18 mouse cellular contexts compared by ENCODE assay signal in the genomic region with DNA sequence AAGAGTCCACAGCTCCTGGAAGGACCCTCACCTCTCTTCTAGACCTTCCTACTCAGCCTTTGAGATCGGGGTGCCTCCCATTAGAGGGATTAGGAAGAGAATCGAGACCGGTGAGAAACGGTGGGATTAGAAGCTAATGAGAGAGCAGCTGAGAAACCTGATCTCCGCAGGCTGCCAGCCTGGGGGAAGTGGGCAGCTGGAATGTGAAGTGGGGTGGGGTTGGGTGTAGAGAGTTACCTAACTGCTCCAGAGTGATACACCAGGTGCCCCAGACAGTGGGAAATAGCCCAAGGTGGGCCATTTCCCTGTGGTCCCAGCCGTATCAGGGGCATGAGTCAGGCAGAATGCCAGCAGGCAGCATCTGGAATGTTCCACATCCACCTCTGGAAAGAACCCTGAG. TPM values are rescaled to one million over a fixed set of nuclear protein-coding genes. Genes with fewer than 3 reads are reported as not detected.
"Had no signal": no experiment of that assay in that cellular context is flagged by ENCODE, and none has a peak within 500 bp of the region (broad histone marks: within the 10 kb centered on the region; RNA-seq: fewer than 3 reads in every experiment).

No protein-coding gene starts in this region.

- H3K4me1 ChIP-seq: liver, embryonic 15.5 days; neural tube, embryonic 15.5 days had no signal

- DNase-seq: kidney, adult 8-10 months; kidney, postnatal 25 days; midbrain, embryonic 14.5 days; right cerebral cortex, postnatal 4 days; spleen, adult 18-20 months; thymus, adult 18-20 months; thymus, postnatal 14 days had no signal

- H3K4me3 ChIP-seq: left cerebral cortex, adult 2 months; limb, embryonic 10.5 days; liver, embryonic 15.5 days; myocyte; neural tube, embryonic 15.5 days had no signal

- ATAC-seq: inflammation-experienced regulatory T-cells, adult 6 months; intestine, postnatal 0 days had no signal

- H3K36me3 ChIP-seq: limb, embryonic 10.5 days; liver, embryonic 15.5 days; neural tube, embryonic 15.5 days had no signal

- H3K27me3 ChIP-seq: liver, embryonic 15.5 days; neural tube, embryonic 15.5 days had no signal

- H3K4me2 ChIP-seq: liver, embryonic 11.5 days; liver, embryonic 15.5 days; neural tube, embryonic 15.5 days had no signal

- H3K9me3 ChIP-seq: limb, embryonic 10.5 days; liver, embryonic 15.5 days; neural tube, embryonic 15.5 days had no signal

- H3K9ac ChIP-seq: liver, embryonic 15.5 days; neural tube, embryonic 15.5 days had no signal

- H3K27ac ChIP-seq: left cerebral cortex, adult 2 months; limb, embryonic 10.5 days; liver, embryonic 15.5 days; neural tube, embryonic 15.5 days had no signal

RNA-seq across cellular contexts. Expression of gene Sec14l3, which starts 1.7 kb away (rescaled TPM):
- polyA plus RNA-seq: inflammation-experienced regulatory T-cells, adult 6 months; intestine, postnatal 0 days; limb, embryonic 10.5 days; limb, embryonic 14.5 days; liver, embryonic 11.5 days; liver, embryonic 15.5 days; myocyte; neural tube, embryonic 11.5 days; stomach, embryonic 14.5 days had no signal

RNA-seq across cellular contexts. Expression of gene Sec14l4, which starts 31.7 kb away (rescaled TPM):
- polyA plus RNA-seq: inflammation-experienced regulatory T-cells, adult 6 months; limb, embryonic 10.5 days; midbrain, embryonic 14.5 days; myocyte; neural tube, embryonic 11.5 days; neural tube, embryonic 15.5 days had no signal
